Mouse (Mus musculus): ENCODE data around the gene Gm6460.
"Not testable (repeated sequence)": the region's sequence is repeated elsewhere in the genome, so short reads cannot be mapped to it uniquely, and the experiment has no call there.

Gm6460 gene

DNA sequence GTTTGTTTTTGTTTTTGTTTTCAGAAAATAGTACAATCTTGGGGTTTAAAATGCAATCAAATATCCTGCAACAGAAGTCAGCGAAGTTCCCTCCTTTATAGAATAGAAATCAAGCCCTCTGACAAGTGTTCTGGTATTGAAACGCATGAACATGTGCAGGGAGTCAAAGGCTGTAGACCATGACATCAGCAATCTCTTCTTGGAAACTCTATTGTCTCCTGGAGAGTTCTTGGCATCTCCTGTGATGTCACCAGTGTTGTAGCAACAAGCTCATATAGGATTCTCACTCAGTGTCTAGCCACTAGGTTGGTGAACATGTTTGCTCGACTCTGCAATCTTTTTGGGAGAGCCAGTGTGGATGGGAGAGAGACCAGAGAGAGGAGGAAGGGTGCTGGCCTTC is at the start of gene Gm6460:
Gm6460 (plus strand) TSS at position 301 of the 400 bp plus-strand sequence.
- not testable (repeated sequence) for ATAC-seq (ENCODE audit: low TSS enrichment)

Measured in frontal cortex, adult (tissue).